Mouse (Mus musculus): ENCODE results near the gene Whamm. TPM values are rescaled to one million over a fixed set of nuclear protein-coding genes. Genes with fewer than 3 reads are reported as not detected.

Gene Whamm
- polyA plus RNA-seq, 1 experiment from 2014 or later = 4.4 TPM

GRCm38 (mm10) chr7:81548864-81549263 is 22.2 kb upstream of the Whamm start:
- H3K9me3 ChIP-seq = no peaks in the 10 kb centered on the region
- no peak overlapping the region for H3K4me3 ChIP-seq
- no peaks in the 10 kb centered on the region for H3K27me3 ChIP-seq
- H3K4me2 ChIP-seq = no peak overlapping the region
- ATAC-seq (ENCODE audit: insufficient number of reproducible peaks, insufficient read depth, low FRiP score, low TSS enrichment, low read depth) = no peak
- no peak overlapping the region for H3K27ac ChIP-seq
- H3K36me3 ChIP-seq = no peaks in the 10 kb centered on the region
- no peak overlapping the region for H3K9ac ChIP-seq
- WGBS = 72% methylated on average over 11 of the region's 11 CpGs
- no peaks in the 10 kb centered on the region for H3K4me1 ChIP-seq

DNA sequence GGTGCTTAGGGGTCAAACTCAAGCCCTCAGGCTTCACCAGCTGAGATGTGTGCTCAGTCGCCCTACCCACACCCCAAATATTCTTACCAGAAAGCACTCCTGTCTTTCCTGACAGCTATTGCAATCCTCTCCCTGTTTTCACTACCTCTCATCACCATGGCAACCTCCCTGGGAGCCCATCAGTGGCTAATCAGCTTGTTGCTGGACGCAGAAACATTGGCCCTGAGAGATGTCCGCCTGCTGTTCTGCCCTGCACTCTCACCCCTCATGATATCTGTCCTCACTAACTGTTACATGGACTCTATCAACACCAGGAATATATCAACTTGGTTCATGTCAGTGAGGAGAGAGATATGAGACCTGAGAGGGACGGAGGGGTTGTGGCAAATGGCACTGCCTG is 17.5 kb upstream of the Whamm start:
- H3K4me2 ChIP-seq = no peak overlapping the region
- H3K4me3 ChIP-seq = no peak overlapping the region
- H3K9ac ChIP-seq = no peak overlapping the region
- ATAC-seq (ENCODE audit: insufficient number of reproducible peaks, insufficient read depth, low FRiP score, low TSS enrichment, low read depth) = no peak
- no peaks in the 10 kb centered on the region for H3K4me1 ChIP-seq
- H3K9me3 ChIP-seq = no peaks in the 10 kb centered on the region
- H3K36me3 ChIP-seq = no peaks in the 10 kb centered on the region
- no peak overlapping the region for H3K27ac ChIP-seq
- WGBS = 66% methylated on average over 4 of the region's 4 CpGs
- no peaks in the 10 kb centered on the region for H3K27me3 ChIP-seq

DNA sequence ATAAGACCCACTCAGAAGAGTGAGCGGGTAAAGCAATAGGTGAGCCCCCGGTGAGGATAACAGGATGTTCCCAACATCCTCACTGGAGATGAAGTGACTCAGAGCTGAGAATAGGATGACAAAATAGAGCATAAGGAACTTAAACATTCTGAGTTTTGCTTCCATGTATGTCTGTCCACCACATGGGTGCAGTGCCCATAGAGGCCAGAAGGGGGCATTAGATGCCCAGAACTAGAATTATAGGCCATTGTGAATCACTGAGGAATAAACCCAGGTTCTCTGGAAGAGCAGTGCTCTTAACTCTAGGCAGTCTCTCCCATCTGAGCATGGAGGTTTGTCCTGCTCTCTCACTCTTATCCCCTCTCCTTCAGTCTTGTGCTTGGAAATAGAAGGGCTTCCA is 16.7 kb upstream of the Whamm start:
- H3K9ac ChIP-seq = no peak overlapping the region
- H3K36me3 ChIP-seq = no peaks in the 10 kb centered on the region
- no peaks in the 10 kb centered on the region for H3K27me3 ChIP-seq
- H3K27ac ChIP-seq = no peak overlapping the region
- 84% methylated on average over 2 of the region's 2 CpGs for WGBS
- H3K9me3 ChIP-seq = no peaks in the 10 kb centered on the region
- ATAC-seq (ENCODE audit: insufficient number of reproducible peaks, insufficient read depth, low FRiP score, low TSS enrichment, low read depth) = no peak
- H3K4me3 ChIP-seq = no peak overlapping the region
- H3K4me1 ChIP-seq = no peaks in the 10 kb centered on the region
- H3K4me2 ChIP-seq = no peak overlapping the region

- ATAC-seq (ENCODE audit: insufficient number of reproducible peaks, insufficient read depth, low FRiP score, low TSS enrichment, low read depth) = no peak
- H3K27me3 ChIP-seq = no peaks in the 10 kb centered on the region
- no peaks in the 10 kb centered on the region for H3K9me3 ChIP-seq
- H3K9ac ChIP-seq = no peak overlapping the region
- H3K36me3 ChIP-seq = no peaks in the 10 kb centered on the region
- WGBS = 84% methylated on average over 4 of the region's 4 CpGs
- H3K4me2 ChIP-seq = no peak overlapping the region
- H3K27ac ChIP-seq = no peak overlapping the region
- H3K4me1 ChIP-seq = peaks cover 4% of the 10 kb centered on the region; the same call in 1 of the 2 replicates
- H3K4me3 ChIP-seq = no peak overlapping the region
Observed at GRCm38 (mm10) chr7:81556839-81557238, 14.2 kb upstream of the Whamm start.

DNA sequence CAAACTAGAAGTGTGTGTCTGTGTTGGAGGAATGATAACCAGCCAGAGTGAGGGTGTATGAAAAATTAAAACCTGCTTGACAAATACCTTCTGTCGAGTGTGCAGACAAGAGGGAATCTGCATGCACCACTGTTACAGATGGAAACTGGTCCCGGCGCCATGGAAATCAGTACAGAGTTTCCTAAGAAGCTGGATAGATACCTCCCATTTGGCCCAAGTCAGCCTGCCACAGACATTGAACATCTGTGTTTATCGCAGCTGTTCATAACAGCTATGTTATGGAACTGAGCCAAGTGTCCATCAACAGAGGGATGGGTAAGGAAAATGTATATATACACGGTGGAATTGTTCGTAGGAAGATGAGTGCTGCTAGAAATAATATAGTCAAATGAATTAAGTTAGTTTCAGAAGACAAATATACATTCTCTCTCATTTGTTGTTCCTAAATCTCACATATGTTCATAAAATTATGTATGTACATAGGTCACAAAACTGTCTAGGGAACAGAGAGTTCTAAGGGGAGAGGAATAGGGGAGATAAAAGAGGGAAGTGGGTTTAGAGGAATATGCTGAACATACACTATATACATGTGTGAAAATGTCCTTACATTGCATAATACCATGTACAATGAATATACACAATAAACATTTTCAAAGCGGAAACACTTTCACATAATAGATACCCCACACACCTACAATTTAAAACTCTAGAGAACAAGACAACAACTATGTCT is 13.6 kb upstream of the Whamm start:
- no peak for ATAC-seq (ENCODE audit: insufficient number of reproducible peaks, insufficient read depth, low FRiP score, low TSS enrichment, low read depth)
- no peaks in the 10 kb centered on the region for H3K9me3 ChIP-seq
- WGBS = 70% methylated on average over 7 of the region's 7 CpGs
- H3K4me3 ChIP-seq = no peak overlapping the region
- no peaks in the 10 kb centered on the region for H3K36me3 ChIP-seq
- H3K27ac ChIP-seq = no peak overlapping the region
- no peak overlapping the region for H3K9ac ChIP-seq
- no peak overlapping the region for H3K4me2 ChIP-seq
- peaks cover 4% of the 10 kb centered on the region; the same call in 1 of the 2 replicates for H3K4me1 ChIP-seq
- no peaks in the 10 kb centered on the region for H3K27me3 ChIP-seq

DNA sequence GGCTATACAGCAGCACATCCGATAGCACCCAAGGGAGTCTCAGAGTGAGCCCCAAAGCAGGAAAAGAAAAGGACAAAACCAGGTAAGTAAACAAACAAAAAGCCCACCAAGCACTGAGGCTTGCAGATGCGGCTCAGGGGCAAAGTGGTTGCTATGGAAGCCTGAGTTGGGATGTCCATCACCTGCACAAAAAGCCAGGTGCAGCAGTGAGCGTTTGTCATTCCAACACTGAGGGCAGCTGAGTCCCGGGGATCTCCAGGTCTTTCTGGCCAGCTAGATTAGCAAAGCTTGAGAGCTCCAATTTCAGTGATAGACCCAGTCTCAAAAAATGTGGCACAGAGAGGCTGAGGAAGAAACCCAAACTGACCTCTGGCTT is 13.1 kb upstream of the Whamm start:
- H3K9me3 ChIP-seq = no peaks in the 10 kb centered on the region
- H3K27me3 ChIP-seq = no peaks in the 10 kb centered on the region
- no peak overlapping the region for H3K4me2 ChIP-seq
- 55% methylated on average over 4 of the region's 4 CpGs for WGBS
- no peak overlapping the region for H3K4me3 ChIP-seq
- no peak for ATAC-seq (ENCODE audit: insufficient number of reproducible peaks, insufficient read depth, low FRiP score, low TSS enrichment, low read depth)
- no peaks in the 10 kb centered on the region for H3K36me3 ChIP-seq
- H3K9ac ChIP-seq = no peak overlapping the region
- H3K4me1 ChIP-seq = peaks cover 4% of the 10 kb centered on the region; the same call in 1 of the 2 replicates
- H3K27ac ChIP-seq = no peak overlapping the region

GRCm38 (mm10) chr7:81559231-81559980 is 11.7 kb upstream of the Whamm start:
- H3K9ac ChIP-seq = no peak overlapping the region
- H3K27ac ChIP-seq = no peak overlapping the region
- H3K4me1 ChIP-seq = peaks cover 4% of the 10 kb centered on the region; the same call in 1 of the 2 replicates
- no peak overlapping the region for H3K4me3 ChIP-seq
- no peaks in the 10 kb centered on the region for H3K36me3 ChIP-seq
- no peaks in the 10 kb centered on the region for H3K27me3 ChIP-seq
- WGBS = 85% methylated on average over 14 of the region's 14 CpGs
- no peak overlapping the region for H3K4me2 ChIP-seq
- ATAC-seq (ENCODE audit: insufficient number of reproducible peaks, insufficient read depth, low FRiP score, low TSS enrichment, low read depth) = no peak
- no peaks in the 10 kb centered on the region for H3K9me3 ChIP-seq

- Histone ChIP-seq H3K4me2 (no peak overlapping the region), H3K27me3 (no peaks in the 10 kb centered on the region), H3K4me3 (no peak overlapping the region), H3K27ac (no peak overlapping the region), H3K4me1 (peaks cover 4% of the 10 kb centered on the region; the same call in 1 of the 2 replicates), H3K36me3 (no peaks in the 10 kb centered on the region), H3K9me3 (no peaks in the 10 kb centered on the region), H3K9ac (no peak overlapping the region)
- ATAC-seq (ENCODE audit: insufficient number of reproducible peaks, insufficient read depth, low FRiP score, low TSS enrichment, low read depth) = no peak
- WGBS = 58% methylated on average over 8 of the region's 8 CpGs
Observed at GRCm38 (mm10) chr7:81560101-81561049, 10.7 kb upstream of the Whamm start.

DNA sequence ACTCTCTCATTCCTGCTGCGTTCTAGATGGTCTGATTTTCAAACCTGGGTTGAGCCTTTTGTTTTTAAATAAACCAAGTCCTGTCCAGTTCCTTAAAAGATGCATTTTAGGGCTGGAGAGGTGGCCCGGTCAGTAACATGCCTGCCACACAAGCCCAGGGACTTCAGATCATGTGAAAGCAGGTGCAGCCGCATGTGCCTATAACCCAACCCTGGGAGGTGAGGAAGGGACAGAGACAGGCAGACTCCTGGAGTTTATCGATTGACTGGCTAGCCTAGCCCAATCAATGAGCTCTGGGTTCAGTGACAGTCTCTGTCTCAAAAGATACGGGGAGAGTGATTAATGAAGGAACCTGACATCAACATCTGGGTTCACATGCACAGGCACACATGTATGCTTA is 9.9 kb upstream of the Whamm start:
- no peak overlapping the region for H3K4me3 ChIP-seq
- H3K9me3 ChIP-seq = no peaks in the 10 kb centered on the region
- no peak overlapping the region for H3K4me2 ChIP-seq
- H3K27ac ChIP-seq = no peak overlapping the region
- 70% methylated on average over 5 of the region's 5 CpGs for WGBS
- no peaks in the 10 kb centered on the region for H3K36me3 ChIP-seq
- H3K4me1 ChIP-seq = peaks cover 4% of the 10 kb centered on the region; the same call in 1 of the 2 replicates
- H3K9ac ChIP-seq = no peak overlapping the region
- no peak for ATAC-seq (ENCODE audit: insufficient number of reproducible peaks, insufficient read depth, low FRiP score, low TSS enrichment, low read depth)
- H3K27me3 ChIP-seq = no peaks in the 10 kb centered on the region

- ATAC-seq (ENCODE audit: insufficient number of reproducible peaks, insufficient read depth, low FRiP score, low TSS enrichment, low read depth) = no peak
- H3K27me3 ChIP-seq = no peaks in the 10 kb centered on the region
- H3K4me1 ChIP-seq = peaks cover 4% of the 10 kb centered on the region; the same call in 1 of the 2 replicates
- no peak overlapping the region for H3K4me3 ChIP-seq
- H3K27ac ChIP-seq = no peak overlapping the region
- 73% methylated on average over 4 of the region's 4 CpGs for WGBS
- H3K9ac ChIP-seq = no peak overlapping the region
- no peaks in the 10 kb centered on the region for H3K36me3 ChIP-seq
- H3K4me2 ChIP-seq = no peak overlapping the region
- no peaks in the 10 kb centered on the region for H3K9me3 ChIP-seq
Observed at GRCm38 (mm10) chr7:81563506-81564015, 7.5 kb upstream of the Whamm start.

DNA sequence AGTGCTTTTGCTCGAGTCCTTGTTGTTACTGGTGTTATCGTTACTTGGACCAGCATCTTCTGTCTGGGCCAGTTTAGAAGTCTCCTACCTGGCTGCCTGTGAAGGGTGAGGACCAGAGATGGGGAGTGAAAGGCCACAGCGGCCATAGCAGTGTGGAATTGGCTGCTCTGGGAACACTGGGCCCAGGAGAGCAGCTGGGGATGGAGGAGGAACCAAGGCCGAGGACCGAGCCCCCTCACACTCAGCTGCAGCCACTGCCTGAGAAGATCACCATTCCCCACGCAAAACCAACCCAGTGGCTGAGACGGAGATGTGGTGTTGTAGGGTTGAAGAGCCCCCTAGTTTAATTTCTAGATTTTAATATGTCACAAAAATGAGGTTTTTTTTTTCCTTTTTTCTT is 6.3 kb upstream of the Whamm start:
- Histone ChIP-seq H3K9me3 (no peaks in the 10 kb centered on the region), H3K27me3 (no peaks in the 10 kb centered on the region), H3K9ac (no peak overlapping the region), H3K4me1 (peaks cover 4% of the 10 kb centered on the region; the same call in 1 of the 2 replicates), H3K36me3 (no peaks in the 10 kb centered on the region), H3K4me3 (no peak overlapping the region), H3K27ac (no peak overlapping the region), H3K4me2 (no peak overlapping the region)
- WGBS = 78% methylated on average over 7 of the region's 7 CpGs
- no peak for ATAC-seq (ENCODE audit: insufficient number of reproducible peaks, insufficient read depth, low FRiP score, low TSS enrichment, low read depth)

Measured in embryonic facial prominence, embryonic 13.5 days (tissue).